Mouse (Mus musculus): ENCODE measurements around the gene Popdc3.
"Not testable (repeated sequence)": the region's sequence is repeated elsewhere in the genome, so short reads cannot be mapped to it uniquely, and the experiment has no call there.

Popdc3 gene

GRCm38 (mm10) chr10:45194531-45194930 lies 16.6 kb downstream of the Popdc3 start:
- no peak for DNase-seq (ENCODE audit: low spot score in 2 of 2)

- DNase-seq (ENCODE audit: low spot score in 2 of 2) = no peak
Observed at GRCm38 (mm10) chr10:45204582-45204981, 26.7 kb downstream of the Popdc3 start.

- DNase-seq (ENCODE audit: low spot score in 2 of 2) = no peak
Observed at GRCm38 (mm10) chr10:45210201-45210600, 32.3 kb downstream of the Popdc3 start.

GRCm38 (mm10) chr10:45216676-45217075 lies 38.8 kb downstream of the Popdc3 start:
- no peak for DNase-seq (ENCODE audit: low spot score in 2 of 2)

- no peak for DNase-seq (ENCODE audit: low spot score in 2 of 2)
Observed at GRCm38 (mm10) chr10:45229954-45230353, 52.1 kb downstream of the Popdc3 start.

GRCm38 (mm10) chr10:45233351-45233750 lies 55.5 kb downstream of the Popdc3 start:
- DNase-seq (ENCODE audit: low spot score in 2 of 2) = no peak

GRCm38 (mm10) chr10:45236304-45236703 lies 58.4 kb downstream of the Popdc3 start:
- DNase-seq (ENCODE audit: low spot score in 2 of 2) = no peak

GRCm38 (mm10) chr10:45237492-45237891 lies 59.6 kb downstream of the Popdc3 start:
- no peak for DNase-seq (ENCODE audit: low spot score in 2 of 2)

GRCm38 (mm10) chr10:45260477-45260876 lies 82.6 kb downstream of the Popdc3 start:
- DNase-seq (ENCODE audit: low spot score in 2 of 2) = no peak

GRCm38 (mm10) chr10:45262126-45262525 lies 84.2 kb downstream of the Popdc3 start:
- DNase-seq (ENCODE audit: low spot score in 2 of 2) = no peak

- DNase-seq (ENCODE audit: low spot score in 2 of 2) = no peak
Observed at GRCm38 (mm10) chr10:45276499-45276898, 98.6 kb downstream of the Popdc3 start.

- no peak for DNase-seq (ENCODE audit: low spot score in 2 of 2)
Observed at GRCm38 (mm10) chr10:45276995-45277394, 99.1 kb downstream of the Popdc3 start.

- DNase-seq (ENCODE audit: low spot score in 2 of 2) = no peak
Observed at GRCm38 (mm10) chr10:45285651-45286050, 107.8 kb downstream of the Popdc3 start.

- DNase-seq (ENCODE audit: low spot score in 2 of 2) = no peak
Observed at GRCm38 (mm10) chr10:45288351-45288750, 110.5 kb downstream of the Popdc3 start.

GRCm38 (mm10) chr10:45289218-45290105 lies 111.6 kb downstream of the Popdc3 start:
- peak in 1 of 2 experiments; percentile 10 for DNase-seq (ENCODE audit: low spot score in 2 of 2)

GRCm38 (mm10) chr10:45290618-45291017 lies 112.7 kb downstream of the Popdc3 start:
- no peak for DNase-seq (ENCODE audit: low spot score in 2 of 2)

GRCm38 (mm10) chr10:45292159-45292558 lies 114.3 kb downstream of the Popdc3 start:
- DNase-seq (ENCODE audit: low spot score in 2 of 2) = not testable (repeated sequence)

- no peak for DNase-seq (ENCODE audit: low spot score in 2 of 2)
Observed at GRCm38 (mm10) chr10:45295093-45295492, 117.2 kb downstream of the Popdc3 start.

- no peak for DNase-seq (ENCODE audit: low spot score in 2 of 2)
Observed at GRCm38 (mm10) chr10:45298503-45298902, 120.6 kb downstream of the Popdc3 start.

- no peak for DNase-seq (ENCODE audit: low spot score in 2 of 2)
Observed at GRCm38 (mm10) chr10:45299509-45299908, 121.6 kb downstream of the Popdc3 start.

GRCm38 (mm10) chr10:45303315-45304036 lies 125.6 kb downstream of the Popdc3 start:
- no peak for DNase-seq (ENCODE audit: low spot score in 2 of 2)

- no peak for DNase-seq (ENCODE audit: low spot score in 2 of 2)
Observed at GRCm38 (mm10) chr10:45305173-45305572, 127.3 kb downstream of the Popdc3 start.

- DNase-seq (ENCODE audit: low spot score in 2 of 2) = no peak
Observed at GRCm38 (mm10) chr10:45311129-45311528, 133.2 kb downstream of the Popdc3 start.
